Mouse (Mus musculus): ENCODE data around the gene Hist1h3d.
"Not testable (repeated sequence)": the region's sequence is repeated elsewhere in the genome, so short reads cannot be mapped to it uniquely, and the experiment has no call there.

The Hist1h3d gene

GRCm38 (mm10) chr13:23570261-23571021 is 5.1 kb upstream of the Hist1h3d start:
- DNase-seq (ENCODE audit: low read depth): peak; percentile 66

- peak; percentile 94 for DNase-seq (ENCODE audit: low read depth)
These were observed 4.5 kb upstream of the Hist1h3d start, which contains the start of the genes Hist1h2ae and Hist1h2bg for GRCm38 (mm10) chr13:23571022-23571503. TSS of gene Hist1h2ae (minus strand) at chr13:23571220. TSS of gene Hist1h2bg (plus strand) at chr13:23571396.

GRCm38 (mm10) chr13:23571504-23572217 is 3.9 kb upstream of the Hist1h3d start:
- peak; percentile 74 for DNase-seq (ENCODE audit: low read depth)

GRCm38 (mm10) chr13:23572218-23573033 is 3.1 kb upstream of the Hist1h3d start:
- peak; percentile 58 for DNase-seq (ENCODE audit: low read depth)

GRCm38 (mm10) chr13:23573034-23573897 is 2.3 kb upstream of the Hist1h3d start:
- DNase-seq (ENCODE audit: low read depth): peak; percentile 58

- peak; percentile 98 for DNase-seq (ENCODE audit: low read depth)
These were observed 1.6 kb upstream of the Hist1h3d start, which contains the start of the genes Hist1h2bf and Hist1h2ad for GRCm38 (mm10) chr13:23573898-23574524. TSS of gene Hist1h2bf (minus strand) at chr13:23574196. TSS of gene Hist1h2ad (plus strand) at chr13:23574381.

- DNase-seq (ENCODE audit: low read depth): peak; percentile 72
These were observed 905 bp upstream of the Hist1h3d start for GRCm38 (mm10) chr13:23574546-23575170.

GRCm38 (mm10) chr13:23575864-23576313 is 326 bp downstream of the Hist1h3d start:
- DNase-seq (ENCODE audit: low read depth): not testable (repeated sequence)

GRCm38 (mm10) chr13:23576351-23576881 is 853 bp downstream of the Hist1h3d start:
- peak; percentile 57 for DNase-seq (ENCODE audit: low read depth)

GRCm38 (mm10) chr13:23576906-23577639 is 1.5 kb downstream of the Hist1h3d start:
- no peak for DNase-seq (ENCODE audit: low read depth)

- no peak for DNase-seq (ENCODE audit: low read depth)
These were observed 2.3 kb downstream of the Hist1h3d start for GRCm38 (mm10) chr13:23577835-23578234.

- DNase-seq (ENCODE audit: low read depth): peak; percentile 95
These were observed 6.0 kb downstream of the Hist1h3d start, which contains the start of gene Hist1h4d for GRCm38 (mm10) chr13:23581408-23582218. TSS of gene Hist1h4d (plus strand) at chr13:23581598.

GRCm38 (mm10) chr13:23582219-23583056 is 6.9 kb downstream of the Hist1h3d start:
- DNase-seq (ENCODE audit: low read depth): peak; percentile 29

GRCm38 (mm10) chr13:23583387-23584068 is 8.0 kb downstream of the Hist1h3d start:
- DNase-seq (ENCODE audit: low read depth): peak; percentile 47

GRCm38 (mm10) chr13:23584331-23584730 is 8.8 kb downstream of the Hist1h3d start:
- DNase-seq (ENCODE audit: low read depth): no peak

- DNase-seq (ENCODE audit: low read depth): peak; percentile 91
These were observed 9.5 kb downstream of the Hist1h3d start for GRCm38 (mm10) chr13:23585029-23585441.
